Mouse (Mus musculus) kidney, embryonic 14.5 days (tissue): Measurements from ENCODE around the gene Aldh4a1. TPM values are rescaled to one million over a fixed set of nuclear protein-coding genes. Genes with fewer than 3 reads are reported as not detected.
A peak's percentile ranks its signal among the peaks of the same experiment; 100 is the strongest.

ENCODE experiments used
- ATAC-seq: fragments of 200-750 bp; cut with Nextera tagmentation; 2 replicates; pipeline ENCODE4 v1.8.0; 2017; ENCODE audit warnings: moderate number of reproducible peaks, mild to moderate bottlenecking, moderate TSS enrichment, moderate library complexity; ENCODE audit not compliant: low FRiP score, low TSS enrichment
- H3K27ac ChIP-seq: fragments of 300-500 bp; sonication (generic); 2 replicates; pipeline ENCODE4 v1.5.1; 2014; ENCODE audit warnings: low read depth, mild to moderate bottlenecking, low read length, moderate library complexity, mixed read lengths
- H3K27me3 ChIP-seq: fragments of 300-500 bp; sonication (generic); 2 replicates; pipeline ENCODE4 v1.6.1; 2014; ENCODE audit warnings: mild to moderate bottlenecking, low read length; ENCODE audit not compliant: control insufficient read depth, insufficient read depth
- H3K36me3 ChIP-seq: fragments of 300-500 bp; sonication (generic); 2 replicates; pipeline ENCODE4 v1.6.1; 2014; ENCODE audit warnings: low read length, mixed read lengths; ENCODE audit not compliant: control insufficient read depth, insufficient read depth
- H3K4me1 ChIP-seq: fragments of 300-500 bp; sonication (generic); 2 replicates; pipeline ENCODE4 v1.6.1; 2014; ENCODE audit warnings: low read length, mixed read lengths; ENCODE audit not compliant: control insufficient read depth, insufficient read depth
- H3K4me2 ChIP-seq: fragments of 300-500 bp; sonication (generic); replicated peaks from 2 replicates; pipeline ENCODE4 v1.6.1; 2014; ENCODE audit warnings: low read depth, mild to moderate bottlenecking, low read length
- H3K4me3 ChIP-seq: fragments of 300-500 bp; sonication (generic); 2 replicates; pipeline ENCODE4 v1.5.1; 2014; ENCODE audit warnings: mild to moderate bottlenecking, low read length
- H3K9ac ChIP-seq: fragments of 300-500 bp; sonication (generic); 2 replicates; pipeline ENCODE4 v1.6.1; 2014; ENCODE audit warnings: low read depth, mild to moderate bottlenecking, low read length, moderate library complexity
- H3K9me3 ChIP-seq: fragments of 300-500 bp; sonication (generic); 2 replicates; pipeline ENCODE4 v1.6.1; 2016; ENCODE audit warnings: low read length; ENCODE audit not compliant: control insufficient read depth
- WGBS: fragments of 180-500 bp; shearing (Covaris S2); extraction: QIAGEN DNeasy Blood & Tissue Kit; methylation state at CpG from one replicate; pipeline ENCODE4 v1.1.7; 2014; 5-methylcytosine and 5-hydroxymethylcytosine counted together
- microRNA-seq: library from miRNA; unstranded; fragments of <30 nt; microRNA quantifications from one replicate; pipeline ENCODE4, GENCODE M21; 2016
- polyA plus RNA-seq: library from polyadenylated mRNA; unstranded; fragments of >200 nt; fragmentation: Nextera tagmentation; extraction: Ambion mirVana; gene quantifications from 2 replicates; pipeline ENCODE4 v1.2.1, GENCODE M21; 2014

Gene Aldh4a1
- polyA plus RNA-seq, 1 experiment from 2014 or later = 37.3 TPM

DNA sequence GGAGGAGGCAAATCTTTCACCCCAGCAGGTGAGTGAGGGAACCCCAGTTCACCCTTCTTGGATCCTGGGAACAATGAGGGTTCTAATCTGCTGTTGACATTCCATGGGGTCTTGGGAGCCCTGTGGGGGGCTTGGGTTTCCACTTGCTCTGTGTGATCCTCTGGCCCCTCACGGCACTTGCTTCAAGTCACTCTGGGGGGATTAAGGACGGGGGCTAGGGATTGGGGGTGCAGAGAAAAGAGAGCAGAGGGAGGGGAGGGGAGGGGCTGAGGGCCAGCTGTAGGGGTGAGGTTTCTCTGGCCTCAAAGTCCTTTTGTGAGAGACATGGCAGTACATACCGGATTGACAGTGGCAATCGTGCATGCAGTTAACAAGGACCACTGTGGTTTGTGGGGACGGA lies 70.6 kb downstream of the Aldh4a1 start:
- Histone ChIP-seq H3K36me3 (no peaks in the 10 kb centered on the region), H3K4me3 (no peak overlapping the region), H3K27me3 (no peaks in the 10 kb centered on the region), H3K9ac (no peak overlapping the region), H3K9me3 (no peaks in the 10 kb centered on the region), H3K4me1 (peaks cover 6% of the 10 kb centered on the region; the same call in 1 of the 2 replicates), H3K4me2 (no peak overlapping the region), H3K27ac (no peak overlapping the region)
- WGBS = 59% methylated on average over 5 of the region's 5 CpGs
- ATAC-seq = no peak

DNA sequence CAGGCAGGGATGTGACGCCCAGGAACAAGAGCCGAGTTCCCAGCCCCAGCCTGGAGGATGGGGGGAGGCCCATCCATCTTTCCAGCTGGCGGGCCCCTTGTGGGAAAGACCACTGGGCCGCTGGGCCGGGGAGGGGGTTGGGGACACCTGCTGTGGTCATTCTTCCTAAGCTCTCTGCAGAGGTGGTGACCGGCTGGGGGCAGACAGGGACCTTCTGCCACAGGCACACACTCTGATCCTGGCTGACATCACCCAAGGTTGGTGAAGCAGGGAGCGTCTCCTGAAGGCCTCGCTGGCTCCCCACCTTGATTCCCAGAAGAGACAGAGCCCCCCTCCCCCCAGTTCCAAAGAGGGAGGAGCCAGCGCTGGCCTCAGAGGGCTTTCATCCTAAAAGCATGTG lies 75.1 kb downstream of the Aldh4a1 start:
- Histone ChIP-seq H3K4me1 (peaks cover 6% of the 10 kb centered on the region; the same call in 1 of the 2 replicates), H3K4me2 (no peak overlapping the region), H3K9me3 (no peaks in the 10 kb centered on the region), H3K27me3 (no peaks in the 10 kb centered on the region), H3K9ac (no peak overlapping the region), H3K27ac (no peak overlapping the region), H3K4me3 (no peak overlapping the region), H3K36me3 (no peaks in the 10 kb centered on the region)
- 6% methylated on average over 9 of the region's 9 CpGs for WGBS
- peak; percentile 66 for ATAC-seq

DNA sequence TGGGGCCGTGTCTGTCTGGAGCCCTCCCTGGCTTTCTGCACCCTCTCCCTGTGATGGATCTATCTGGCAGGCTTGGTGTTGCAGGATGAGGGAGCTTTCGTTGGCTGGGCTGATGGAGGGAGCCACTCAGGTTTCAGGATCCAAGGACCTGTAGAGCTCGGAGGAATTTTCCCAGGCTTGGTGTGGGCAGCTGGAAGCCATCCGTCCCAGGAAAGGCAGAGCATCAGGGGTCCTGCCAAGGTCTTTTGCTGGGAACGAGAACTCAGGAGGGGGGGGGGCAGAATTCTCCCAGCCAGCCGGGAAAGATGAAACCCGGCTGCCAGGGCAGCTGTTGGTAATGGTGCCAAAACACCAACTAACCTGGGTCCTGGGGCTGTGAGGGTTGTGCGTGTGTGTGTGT lies 75.9 kb downstream of the Aldh4a1 start:
- H3K4me2 ChIP-seq = no peak overlapping the region
- H3K4me1 ChIP-seq = peaks cover 6% of the 10 kb centered on the region; the same call in 1 of the 2 replicates
- H3K27ac ChIP-seq = no peak overlapping the region
- H3K9ac ChIP-seq = no peak overlapping the region
- H3K9me3 ChIP-seq = no peaks in the 10 kb centered on the region
- 31% methylated on average over 8 of the region's 8 CpGs for WGBS
- no peaks in the 10 kb centered on the region for H3K27me3 ChIP-seq
- H3K4me3 ChIP-seq = no peak overlapping the region
- H3K36me3 ChIP-seq = no peaks in the 10 kb centered on the region
- no peak for ATAC-seq

Small RNA genes within 50 kb of the gene (microRNA-seq; reads per million reads assigned to microRNA genes)
- not detected for gene Gm25571
- 0.63 reads per million for gene Mir7020

Other genes starting within 250 kb of the Aldh4a1 start
- gene Iffo2, start 92.3 kb upstream of the Aldh4a1 start, polyA plus RNA-seq = 7.1 and 9.4 TPM in 2 replicates
- gene Gm21969, start 19.7 kb upstream of the Aldh4a1 start, polyA plus RNA-seq = not detected in 2 replicates
- not detected in 2 replicates for gene Tas1r2, start 30.7 kb downstream of the Aldh4a1 start, polyA plus RNA-seq
- gene Pax7, start 210.7 kb downstream of the Aldh4a1 start, polyA plus RNA-seq = not detected in 2 replicates